Comparison of ENCODE assay signal across 8 mouse cellular contexts in the genomic region with DNA sequence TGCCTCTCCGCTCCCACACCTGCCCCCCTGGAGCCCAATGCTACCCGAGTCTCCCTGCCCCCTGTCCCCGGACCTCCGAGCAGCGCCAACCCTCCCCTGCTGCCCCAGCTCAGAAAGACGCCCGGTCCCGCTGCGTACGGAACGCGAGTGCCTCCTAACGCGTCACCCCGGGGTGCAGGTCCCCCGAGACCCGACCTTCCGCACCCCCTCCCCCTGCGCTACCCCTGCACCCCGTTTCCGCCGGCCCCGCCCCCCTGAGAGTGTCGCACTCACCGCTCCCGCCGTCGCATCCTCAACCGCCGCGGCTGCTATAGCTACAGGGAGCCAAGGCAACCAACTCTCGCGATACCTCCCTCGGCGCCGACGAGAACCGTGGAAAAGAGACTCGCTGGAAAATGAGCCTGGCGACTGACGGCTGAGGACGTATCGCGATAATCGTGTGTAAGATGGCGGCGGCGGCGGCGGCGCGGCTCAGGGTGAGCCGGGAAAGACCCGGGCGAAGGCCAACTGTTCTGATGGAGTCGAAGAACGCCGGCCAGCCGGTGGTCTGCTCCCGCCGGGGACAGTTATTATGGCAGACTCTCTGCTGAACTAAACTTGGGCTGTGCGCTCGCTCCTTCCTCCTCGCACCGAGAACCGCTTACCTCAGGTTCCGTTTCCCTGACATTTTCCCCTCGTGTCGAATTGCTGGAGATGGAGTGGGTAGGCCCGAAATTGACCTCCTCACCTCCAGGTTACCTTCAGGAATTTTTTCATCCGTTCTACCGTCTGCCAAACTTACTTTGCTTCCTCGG. TPM values are rescaled to one million over a fixed set of nuclear protein-coding genes. Genes with fewer than 3 reads are reported as not detected.
A peak's percentile ranks its signal among the peaks of the same experiment; 100 is the strongest.
DNase-seq lines count a peak whose midpoint lies in the region; ATAC-seq and TF ChIP-seq lines count a peak whose summit lies in the region.

A gene (minus strand): TSS at position 420 of the 794 bp plus-strand sequence.

- H3K27ac ChIP-seq in ES-E14 (ENCODE audit: insufficient read depth, low read depth, low read length, poor library complexity, severe bottlenecking), result peak within 1 kb of the TSS; percentile 84
- H3K27ac ChIP-seq in forebrain, embryonic 16.5 days (ENCODE audit: low read length), result peak within 1 kb of the TSS; percentile 94
- H3K27ac ChIP-seq in layer of hippocampus, adult 2 months, result peak within 1 kb of the TSS; percentile 99
- H3K27ac ChIP-seq in lung, embryonic 14.5 days (ENCODE audit: low read depth), result peak within 1 kb of the TSS; percentile 85
- peak within 1 kb of the TSS; percentile 91 for H3K27ac ChIP-seq in olfactory bulb, adult 2 months (ENCODE audit: insufficient read depth, low read depth, low read length)
- H3K27ac ChIP-seq in thymus, adult 2 months (ENCODE audit: control insufficient read depth, insufficient read depth, low read length), result peak within 1 kb of the TSS; percentile 89

- WGBS in forebrain, embryonic 16.5 days, result under 1% methylated on average over 73 of the region's 73 CpGs
- WGBS in lung, embryonic 14.5 days, result under 1% methylated on average over 73 of the region's 73 CpGs
- WGBS in olfactory bulb, adult 2 months, result under 1% methylated on average over 73 of the region's 73 CpGs
- under 1% methylated on average over 73 of the region's 73 CpGs for WGBS in thymus, adult 2 months

- H3K9me3 ChIP-seq in ES-E14 (ENCODE audit: control insufficient read depth, insufficient read depth, low read depth, low read length), result no peaks in the 10 kb centered on the region
- H3K9me3 ChIP-seq in forebrain, embryonic 16.5 days (ENCODE audit: control insufficient read depth, low read length), result no peaks in the 10 kb centered on the region
- H3K9me3 ChIP-seq in lung, embryonic 14.5 days (ENCODE audit: low read depth, low read length), result no peaks in the 10 kb centered on the region

- in situ Hi-C loops in ES-E14 (cut with MboI; ENCODE audit: low sequenced_read_pairs in 2 of 2, unreplicated experiment in 2 of 2), result loop anchor here in 1 of 2 experiments (5.0 kb wide), 1 partner anchor 36 kb away; no protein-coding TSS in a partner anchor

- no peaks in the 10 kb centered on the region for H3K27me3 ChIP-seq in forebrain, embryonic 16.5 days (replicated peaks; ENCODE audit: control insufficient read depth, insufficient read depth, low read length)
- H3K27me3 ChIP-seq in lung, embryonic 14.5 days (ENCODE audit: insufficient read depth, low read length), result no peaks in the 10 kb centered on the region
- H3K27me3 ChIP-seq in thymus, adult 2 months (ENCODE audit: control insufficient read depth, insufficient read depth, low read length), result no peaks in the 10 kb centered on the region

- intact Hi-C loops in heart, postnatal 36 days (cut with DNase I), result loop anchor here (2.0 to 5.0 kb wide), 2 partner anchors 20 to 51 kb away; a partner anchor contains a TSS

- ATAC-seq in forebrain, embryonic 16.5 days, result peak; percentile 98
- ATAC-seq in lung, embryonic 14.5 days (ENCODE audit: insufficient read depth), result peak; percentile 97

- peak within 1 kb of the TSS; percentile 75 to 98 for H3K4me3 ChIP-seq in ES-E14 (ENCODE audit: insufficient read depth in 1 of 2, low read depth in 1 of 2, low read length in 2 of 2, poor library complexity in 1 of 2, severe bottlenecking in 1 of 2)
- peak within 1 kb of the TSS; percentile 89 for H3K4me3 ChIP-seq in forebrain, embryonic 16.5 days (replicated peaks; ENCODE audit: low read length)
- H3K4me3 ChIP-seq in layer of hippocampus, adult 2 months, result peak within 1 kb of the TSS; percentile 76
- H3K4me3 ChIP-seq in lung, embryonic 14.5 days (ENCODE audit: low read depth, low read length), result peak within 1 kb of the TSS; percentile 76
- H3K4me3 ChIP-seq in olfactory bulb, adult 2 months (ENCODE audit: insufficient read depth, low read depth, low read length), result peak within 1 kb of the TSS; percentile 81
- peak within 1 kb of the TSS; percentile 81 for H3K4me3 ChIP-seq in thymus, adult 2 months (ENCODE audit: control insufficient read depth, insufficient read depth, low read length)

- TF ChIP-seq POLR2A in olfactory bulb, adult 2 months (IDR thresholded peaks at IDR 0.05; ENCODE audit: insufficient read depth, low read depth, low read length), result peak; percentile 85
- TF ChIP-seq POLR2A in thymus, adult 2 months (IDR thresholded peaks at IDR 0.05; ENCODE audit: control insufficient read depth, extremely low read depth, insufficient read depth, low read length, poor library complexity), result peak; percentile 90

- TF ChIP-seq CTCF in layer of hippocampus, adult 2 months (conservative IDR thresholded peaks at IDR 0.05), result no peak
- no peak for TF ChIP-seq CTCF in lung, embryonic 14.5 days (IDR thresholded peaks at IDR 0.05; ENCODE audit: low read depth)
- no peak for TF ChIP-seq CTCF in olfactory bulb, adult 2 months (IDR thresholded peaks at IDR 0.05; ENCODE audit: insufficient read depth, low read depth, low read length)
- 0 out of 2 replicates have a peak, but pooled peaks have one; percentile 25 for TF ChIP-seq CTCF in thymus, adult 2 months (IDR thresholded peaks at IDR 0.05; ENCODE audit: borderline replicate concordance, control insufficient read depth, extremely low read depth, insufficient read depth, low read length, poor library complexity)

- H3K4me1 ChIP-seq in ES-E14 (ENCODE audit: control insufficient read depth in 2 of 2, insufficient read depth in 2 of 2, low read length in 2 of 2, poor library complexity in 1 of 2), result peaks cover 0 to 2% of the 10 kb centered on the region in 2 experiments; a peak in 1 of 4 replicates
- H3K4me1 ChIP-seq in forebrain, embryonic 16.5 days (replicated peaks; ENCODE audit: control insufficient read depth, insufficient read depth, low read length), result peaks cover 8% of the 10 kb centered on the region
- 0 out of 2 replicates have a peak, but pooled peaks cover 2% of the 10 kb centered on the region for H3K4me1 ChIP-seq in lung, embryonic 14.5 days (ENCODE audit: insufficient read depth)
- peaks cover 2% of the 10 kb centered on the region; the same call in 1 of the 2 replicates for H3K4me1 ChIP-seq in olfactory bulb, adult 2 months (ENCODE audit: control insufficient read depth, insufficient read depth, low read length)
- peaks cover 2% of the 10 kb centered on the region; the same call in 1 of the 2 replicates for H3K4me1 ChIP-seq in thymus, adult 2 months (replicated peaks; ENCODE audit: control insufficient read depth, insufficient read depth, low read length)

- H3K36me3 ChIP-seq in ES-E14 (ENCODE audit: control insufficient read depth, insufficient read depth, low read length, poor library complexity, severe bottlenecking), result no peaks in the 10 kb centered on the region
- H3K36me3 ChIP-seq in forebrain, embryonic 16.5 days (ENCODE audit: control insufficient read depth, insufficient read depth), result no peaks in the 10 kb centered on the region
- H3K36me3 ChIP-seq in lung, embryonic 14.5 days (ENCODE audit: insufficient read depth), result no peaks in the 10 kb centered on the region
- H3K36me3 ChIP-seq in thymus, adult 2 months (ENCODE audit: control insufficient read depth, insufficient read depth, low read length), result no peaks in the 10 kb centered on the region

- peak within 1 kb of the TSS; percentile 90 for H3K4me2 ChIP-seq in forebrain, embryonic 16.5 days (ENCODE audit: low read length)
- H3K4me2 ChIP-seq in lung, embryonic 14.5 days, result peak within 1 kb of the TSS; percentile 89

- peak; percentile 98 for DNase-seq in ES-E14 (ENCODE audit: low read depth, low spot score)
- DNase-seq in cerebellum, adult 11-12 months, result peak; percentile 96
- peak; percentile 96 to 97 for DNase-seq in heart, postnatal 36 days
- DNase-seq in layer of hippocampus, adult 2 months (ENCODE audit: low spot score in 2 of 2), result peak; percentile 97 to 99
- peak; percentile 100 for DNase-seq in lung, embryonic 14.5 days
- peak; percentile 99 for DNase-seq in thymus, adult 2 months

- peak within 1 kb of the TSS; percentile 96 for H3K9ac ChIP-seq in ES-E14 (ENCODE audit: insufficient read depth, low read depth, low read length, poor library complexity, severe bottlenecking)
- H3K9ac ChIP-seq in forebrain, embryonic 16.5 days (replicated peaks; ENCODE audit: low read depth, low read length), result peak within 1 kb of the TSS; percentile 90
- H3K9ac ChIP-seq in lung, embryonic 14.5 days, result peak within 1 kb of the TSS; percentile 78

TF ChIP-seq in ES-E14, 5 proteins besides CTCF, POLR2A, EP300 and RAD21:
- TF ChIP-seq CHD2 (IDR thresholded peaks at IDR 0.05; ENCODE audit: low read depth, low read length), result peak; percentile 98
- TF ChIP-seq HCFC1 (IDR thresholded peaks at IDR 0.05; ENCODE audit: borderline replicate concordance, insufficient read depth, low read length), result no peak
- no peak for TF ChIP-seq ZC3H11A (IDR thresholded peaks at IDR 0.05; ENCODE audit: borderline replicate concordance, low read depth, low read length)
- no peak for TF ChIP-seq MAFK (IDR thresholded peaks at IDR 0.05; ENCODE audit: insufficient read depth, low read depth, low read length)
- no peak for TF ChIP-seq ZNF384 (IDR thresholded peaks at IDR 0.05; ENCODE audit: low read depth, low read length)

RNA-seq across cellular contexts. Expression of the gene that starts here (rescaled TPM):
- 15.3 and 16.6 TPM in 2 replicates for total RNA-seq in ES-E14 (2012; rRNA removed)
- 10.4 and 11.1 TPM in 2 replicates for polyA plus RNA-seq in forebrain, embryonic 16.5 days (2015; fragmentation: Nextera tagmentation; extraction: Ambion mirVana)
- total RNA-seq in heart, postnatal 36 days (2021), result 10 to 100 TPM; 20.9 to 21.1 TPM
- 10 to 100 TPM; 51.4 to 57.1 TPM for total RNA-seq in layer of hippocampus, adult 2 months (2021)
- polyA plus RNA-seq in lung, embryonic 14.5 days (2014; fragmentation: Nextera tagmentation; extraction: Ambion mirVana), result 10.0 and 11.8 TPM in 2 replicates
- 58.6 TPM in 1 of 2 replicates, not detected in the other for polyA plus RNA-seq in olfactory bulb, adult 2 months (2012; ENCODE audit: insufficient read depth, insufficient read length, low replicate concordance, missing spikeins)
- 3.2 and 3.9 TPM in 2 replicates for polyA plus RNA-seq in thymus, adult 2 months (2012; rRNA removed)

Comparison
In these comparisons a context has a peak if more than half of its experiments do, and no peak if none do; other contexts are left out.
1. Peak in every context shown above with its lines: DNase-seq, ATAC-seq, H3K4me3 ChIP-seq and H3K27ac ChIP-seq.